Mouse (Mus musculus): Measurements from ENCODE around the gene Tbc1d14. TPM values are rescaled to one million over a fixed set of nuclear protein-coding genes. Genes with fewer than 3 reads are reported as not detected.

The Tbc1d14 gene
- polyA plus RNA-seq, 1 experiment, result 0.47 TPM

DNA sequence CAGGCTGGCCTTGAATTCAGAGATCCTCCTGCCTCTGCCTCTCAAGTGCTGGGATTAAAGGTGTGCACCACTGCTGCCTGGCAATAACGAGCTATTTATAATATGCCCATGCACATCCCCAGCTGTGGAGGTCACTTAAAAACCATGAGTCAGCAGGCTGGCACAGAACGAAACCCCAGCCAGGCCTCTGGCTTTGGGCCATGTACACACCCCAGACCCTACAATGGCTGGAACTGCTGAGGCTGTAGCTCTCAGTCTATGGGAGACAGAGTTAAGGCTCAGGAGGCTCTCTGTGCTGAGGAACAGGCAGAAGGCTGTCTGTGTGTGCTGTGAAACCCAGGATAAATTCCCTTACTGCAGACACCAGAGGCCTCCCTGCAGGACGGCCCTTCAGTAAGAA lies 152.3 kb downstream of the Tbc1d14 start:
- Histone ChIP-seq H3K27me3 (ENCODE audit: control insufficient read depth) (peaks cover 3% of the 10 kb centered on the region), H3K9me3 (ENCODE audit: control insufficient read depth, low read length) (no peaks in the 10 kb centered on the region), H3K4me1 (ENCODE audit: control insufficient read depth) (no peaks in the 10 kb centered on the region), H3K4me3 (replicated peaks) (no peak overlapping the region), H3K36me3 (ENCODE audit: control insufficient read depth) (no peaks in the 10 kb centered on the region)
- TF ChIP-seq TAL1 (IDR thresholded peaks at IDR 0.05; ENCODE audit: low read length), result no peak
- no peak for TF ChIP-seq GATA1 (IDR thresholded peaks at IDR 0.05; ENCODE audit: low read length)

Other genes with a start within 250 kb of the Tbc1d14 start
- not detected in 2 replicates for gene Sorcs2, start 195.1 kb downstream of the Tbc1d14 start, polyA plus RNA-seq (2012)
- 1.6 and 1.9 TPM in 2 replicates for gene Grpel1, start 128.3 kb downstream of the Tbc1d14 start, polyA plus RNA-seq (2012)
- gene Tada2b, start 109.0 kb downstream of the Tbc1d14 start, polyA plus RNA-seq (2012), result 1.0 and 1.1 TPM in 2 replicates
- gene Ccdc96, start 108.7 kb downstream of the Tbc1d14 start, polyA plus RNA-seq (2012), result 0.06 and 0.10 TPM in 2 replicates
- 1.6 and 2.0 TPM in 2 replicates for gene D5Ertd579e, start 102.7 kb upstream of the Tbc1d14 start, polyA plus RNA-seq (2012)
- 3.2 and 3.5 TPM in 2 replicates for gene Bloc1s4, start 155.4 kb upstream of the Tbc1d14 start, polyA plus RNA-seq (2012)
- gene Mrfap1, start 203.5 kb upstream of the Tbc1d14 start, polyA plus RNA-seq (2012), result 9.9 and 12.6 TPM in 2 replicates
- gene Man2b2, start 237.4 kb upstream of the Tbc1d14 start, polyA plus RNA-seq (2012), result 0.67 and 0.69 TPM in 2 replicates

All from erythroblast, embryonic 14.5 days (primary cell).